ENCODE assay signal across 8 mouse cellular contexts in genomic region chr7:19420821-19421636, GRCm38 (mm10). TPM values are rescaled to one million over a fixed set of nuclear protein-coding genes. Genes with fewer than 3 reads are reported as not detected.
DNase-seq lines count a peak whose midpoint lies in the region; ATAC-seq and TF ChIP-seq lines count a peak whose summit lies in the region.

No protein-coding gene starts in this region.

- intact Hi-C loops in gastrocnemius, adult 2 months (cut with DNase I) = no loop called here

- TF ChIP-seq POLR2A in cortical plate, adult 2 months (IDR thresholded peaks at IDR 0.05; ENCODE audit: extremely low read depth, insufficient read depth, low read length) = no peak

- H3K4me1 ChIP-seq in cortical plate, adult 2 months (ENCODE audit: control insufficient read depth, insufficient read depth, low read length) = peaks cover 2% of the 10 kb centered on the region; the same call in 1 of the 2 replicates
- H3K4me1 ChIP-seq in megakaryocyte, embryonic 14.5 days = peaks cover 42% of the 10 kb centered on the region

- peak; percentile 90 for DNase-seq in gastrocnemius, adult 2 months
- DNase-seq in induced T-regulatory cell, adult 2 months (ENCODE audit: low read depth) = peak; percentile 94
- DNase-seq in left cerebral cortex, adult 8-10 months (ENCODE audit: low spot score in 2 of 2) = peak; percentile 44 to 92
- DNase-seq in right cerebral cortex, adult 2 months (ENCODE audit: low spot score in 2 of 2) = peak; percentile 88 to 89
- DNase-seq in urinary bladder, postnatal 10 days (ENCODE audit: low spot score) = peak; percentile 56

- peaks cover 41% of the 10 kb centered on the region for H3K27me3 ChIP-seq in megakaryocyte, embryonic 14.5 days (replicated peaks)

- TF ChIP-seq CTCF in cortical plate, adult 2 months (IDR thresholded peaks at IDR 0.05; ENCODE audit: extremely low read depth, insufficient read depth, low read length) = no peak
- TF ChIP-seq CTCF in gastrocnemius, adult 2 months (IDR thresholded peaks at IDR 0.05) = no peak

- no peaks in the 10 kb centered on the region for H3K9me3 ChIP-seq in megakaryocyte, embryonic 14.5 days

- peak; percentile 97 for ATAC-seq in activated CD4-positive, CD25-positive, alpha-beta regulatory T cell, adult 4 months

- no peak overlapping the region for H3K27ac ChIP-seq in cortical plate, adult 2 months (ENCODE audit: insufficient read depth, low read length)
- peak overlapping the region; percentile 77 for H3K27ac ChIP-seq in gastrocnemius, adult 2 months

- H3K4me3 ChIP-seq in cortical plate, adult 2 months (ENCODE audit: insufficient read depth, low read length) = peak overlapping the region; percentile 43
- peak overlapping the region; percentile 64 for H3K4me3 ChIP-seq in gastrocnemius, adult 2 months
- peak overlapping the region; percentile 90 for H3K4me3 ChIP-seq in megakaryocyte, embryonic 14.5 days (replicated peaks)

- H3K36me3 ChIP-seq in megakaryocyte, embryonic 14.5 days (replicated peaks; ENCODE audit: low read length) = peaks cover 21% of the 10 kb centered on the region

RNA-seq across cellular contexts. Expression of gene Ckm, which starts 16.5 kb away (rescaled TPM):
- under 1 TPM in 1 of 2 experiments, not detected in 1; 0.34 TPM for polyA plus RNA-seq in activated CD4-positive, CD25-positive, alpha-beta regulatory T cell, adult 4 months (2017; shearing (Covaris generic))
- polyA plus RNA-seq in cortical plate, adult 2 months (2012; rRNA removed) = 0.66 TPM in 1 of 2 replicates, not detected in the other
- over 10,000 TPM; 32,173 to 47,719 TPM for total RNA-seq in gastrocnemius, adult 2 months (2021)
- 10 to 100 TPM in 1 of 4 experiments, 1 to 10 TPM in 2, not detected in 1; 3.1 to 12.8 (median 9.4) TPM for total RNA-seq in left cerebral cortex, adult 8-10 months (2022)
- 0.96 TPM in 1 of 2 replicates, not detected in the other for polyA plus RNA-seq in megakaryocyte, embryonic 14.5 days (2012; ENCODE audit: insufficient read depth, low replicate concordance)

RNA-seq across cellular contexts. Expression of gene Klc3, which starts 17.1 kb away (rescaled TPM):
- 1 to 10 TPM; 3.1 to 6.0 TPM for polyA plus RNA-seq in activated CD4-positive, CD25-positive, alpha-beta regulatory T cell, adult 4 months (2017; shearing (Covaris generic))
- polyA plus RNA-seq in cortical plate, adult 2 months (2012; rRNA removed) = 2.9 and 3.0 TPM in 2 replicates
- total RNA-seq in gastrocnemius, adult 2 months (2021) = under 1 TPM; 0.18 to 0.39 TPM
- total RNA-seq in left cerebral cortex, adult 8-10 months (2022) = 1 to 10 TPM; 4.5 to 5.9 (median 5.1) TPM
- 1.3 TPM in 1 of 2 replicates, not detected in the other for polyA plus RNA-seq in megakaryocyte, embryonic 14.5 days (2012; ENCODE audit: insufficient read depth, low replicate concordance)

RNA-seq across cellular contexts. Expression of gene Mark4, which starts 37.6 kb away (rescaled TPM):
- 1 to 10 TPM; 1.2 to 2.7 TPM for polyA plus RNA-seq in activated CD4-positive, CD25-positive, alpha-beta regulatory T cell, adult 4 months (2017; shearing (Covaris generic))
- polyA plus RNA-seq in cortical plate, adult 2 months (2012; rRNA removed) = 52.0 and 55.4 TPM in 2 replicates
- 10 to 100 TPM; 17.1 to 17.9 TPM for total RNA-seq in gastrocnemius, adult 2 months (2021)
- total RNA-seq in left cerebral cortex, adult 8-10 months (2022) = 10 to 100 TPM; 70.4 to 80.3 (median 76.2) TPM
- polyA plus RNA-seq in megakaryocyte, embryonic 14.5 days (2012; ENCODE audit: insufficient read depth, low replicate concordance) = 102 and 169 TPM in 2 replicates

RNA-seq across cellular contexts. Expression of gene Ercc2, which starts 39.2 kb away (rescaled TPM):
- 10 to 100 TPM in 1 of 2 experiments, 1 to 10 TPM in 1; 4.7 to 10.8 TPM for polyA plus RNA-seq in activated CD4-positive, CD25-positive, alpha-beta regulatory T cell, adult 4 months (2017; shearing (Covaris generic))
- polyA plus RNA-seq in cortical plate, adult 2 months (2012; rRNA removed) = 41.4 and 48.3 TPM in 2 replicates
- total RNA-seq in gastrocnemius, adult 2 months (2021) = 10 to 100 TPM in 1 of 2 experiments, 1 to 10 TPM in 1; 8.5 to 10.7 TPM
- 10 to 100 TPM; 25.7 to 36.8 (median 31.0) TPM for total RNA-seq in left cerebral cortex, adult 8-10 months (2022)
- 24.2 and 30.8 TPM in 2 replicates for polyA plus RNA-seq in megakaryocyte, embryonic 14.5 days (2012; ENCODE audit: insufficient read depth, low replicate concordance)

RNA-seq across cellular contexts. Expression of gene Exoc3l2, which starts 42.1 kb away (rescaled TPM):
- not detected for polyA plus RNA-seq in activated CD4-positive, CD25-positive, alpha-beta regulatory T cell, adult 4 months (2017; shearing (Covaris generic))
- polyA plus RNA-seq in cortical plate, adult 2 months (2012; rRNA removed) = 0.06 and 0.23 TPM in 2 replicates
- under 1 TPM; 0.41 to 0.73 TPM for total RNA-seq in gastrocnemius, adult 2 months (2021)
- 1 to 10 TPM in 1 of 4 experiments, under 1 TPM in 3; 0.59 to 1.1 (median 0.79) TPM for total RNA-seq in left cerebral cortex, adult 8-10 months (2022)
- polyA plus RNA-seq in megakaryocyte, embryonic 14.5 days (2012; ENCODE audit: insufficient read depth, low replicate concordance) = 40.8 and 53.6 TPM in 2 replicates

Comparison
In these comparisons a context has a peak if more than half of its experiments do, and no peak if none do; other contexts are left out.
1. RNA of gene Mark4, which starts 37.6 kb away (polyA plus RNA-seq): 102 to 169 TPM in megakaryocyte, embryonic 14.5 days and 52.0 to 55.4 TPM in cortical plate, adult 2 months; 1.2 to 2.7 TPM in activated CD4-positive, CD25-positive, alpha-beta regulatory T cell, adult 4 months; every median in the first group is over 10 times any median in the second.
2. Peak in every context shown above with its lines, with median percentiles within 50 percentile points of each other: H3K4me3 ChIP-seq and DNase-seq.